ENCODE assay signal across 8 mouse cellular contexts in the genomic region with DNA sequence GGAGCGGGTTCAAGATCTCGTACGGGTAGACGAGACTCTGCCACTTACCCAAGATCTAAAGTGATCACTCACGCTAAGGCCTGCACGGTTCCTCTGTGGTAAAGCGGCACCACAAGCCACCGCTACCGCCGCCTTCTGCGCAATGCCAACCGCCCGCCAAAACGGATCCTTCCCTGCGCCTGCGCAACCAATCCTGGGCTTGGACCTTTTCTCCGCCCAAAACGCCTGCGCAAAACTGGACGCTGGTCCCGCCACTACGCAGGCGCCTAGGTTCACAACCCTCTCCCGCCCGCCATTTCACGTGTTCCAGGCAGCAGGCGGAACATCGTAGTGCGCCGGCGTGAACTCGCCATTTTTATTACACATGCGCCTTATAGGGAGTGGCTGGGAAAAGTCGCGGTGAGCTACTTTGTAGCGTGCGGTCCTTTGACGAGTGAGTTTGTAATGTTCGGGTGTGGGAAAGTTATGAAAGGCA. TPM values are rescaled to one million over a fixed set of nuclear protein-coding genes. Genes with fewer than 3 reads are reported as not detected.
DNase-seq lines count a peak whose midpoint lies in the region; ATAC-seq lines count a peak whose summit lies in the region.

Gene Cbx5 (minus strand): TSS at position 132 of the 475 bp plus-strand sequence.

- WGBS in forebrain, embryonic 11.5 days: under 1% methylated on average over 39 of the region's 39 CpGs
- WGBS in heart, embryonic 16.5 days: under 1% methylated on average over 39 of the region's 39 CpGs
- under 1% methylated on average over 39 of the region's 39 CpGs for WGBS in liver, embryonic 15.5 days (ENCODE audit: insufficient replicate concordance)
- under 1% methylated on average over 39 of the region's 39 CpGs for WGBS in neural tube, embryonic 12.5 days

- H3K9ac ChIP-seq in forebrain, embryonic 11.5 days (ENCODE audit: low read length): peak within 1 kb of the TSS; percentile 95
- H3K9ac ChIP-seq in heart, embryonic 16.5 days (ENCODE audit: low read length): peak within 1 kb of the TSS; percentile 83
- H3K9ac ChIP-seq in liver, embryonic 15.5 days: peak within 1 kb of the TSS; percentile 79
- peak within 1 kb of the TSS; percentile 69 for H3K9ac ChIP-seq in neural tube, embryonic 12.5 days

- peak within 1 kb of the TSS; percentile 78 for H3K4me3 ChIP-seq in forebrain, embryonic 11.5 days (ENCODE audit: low read depth, low read length)
- H3K4me3 ChIP-seq in heart, embryonic 16.5 days (ENCODE audit: low read length): peak within 1 kb of the TSS; percentile 75
- peak within 1 kb of the TSS; percentile 84 for H3K4me3 ChIP-seq in liver, embryonic 15.5 days (replicated peaks)
- H3K4me3 ChIP-seq in neural tube, embryonic 12.5 days: peak within 1 kb of the TSS; percentile 60

- peak; percentile 96 to 97 for DNase-seq in CD8-positive naive resting alpha-beta T cell, adult 2 months (ENCODE audit: low read depth in 2 of 2, low spot score in 2 of 2)
- peak; percentile 91 for DNase-seq in c-Kit-positive CD71-positive TER-119-negative erythroid progenitor cells, embryonic 14.5 days (ENCODE audit: low read depth)
- DNase-seq in forebrain, embryonic 11.5 days (ENCODE audit: low spot score): peak; percentile 97
- peak; percentile 98 to 99 for DNase-seq in kidney, postnatal 36 days
- DNase-seq in telencephalon, adult 2 months (ENCODE audit: low read depth, low spot score): peak; percentile 97

- peak; percentile 88 for ATAC-seq in forebrain, embryonic 11.5 days (replicated peaks; ENCODE audit: low FRiP score)
- peak; percentile 92 for ATAC-seq in heart, embryonic 16.5 days (replicated peaks; ENCODE audit: extremely low read depth, insufficient read depth, low FRiP score)
- peak; percentile 81 for ATAC-seq in liver, embryonic 15.5 days (ENCODE audit: insufficient read depth)
- peak; percentile 93 for ATAC-seq in neural tube, embryonic 12.5 days (ENCODE audit: low FRiP score, low read depth)

- peak within 1 kb of the TSS; percentile 73 for H3K4me2 ChIP-seq in forebrain, embryonic 11.5 days (ENCODE audit: low read depth, low read length, severe bottlenecking)
- H3K4me2 ChIP-seq in heart, embryonic 16.5 days (ENCODE audit: low read depth, low read length): peak within 1 kb of the TSS; percentile 86
- peak within 1 kb of the TSS; percentile 83 for H3K4me2 ChIP-seq in liver, embryonic 15.5 days
- H3K4me2 ChIP-seq in neural tube, embryonic 12.5 days (replicated peaks): peak within 1 kb of the TSS; percentile 95

- no peaks in the 10 kb centered on the region for H3K27me3 ChIP-seq in forebrain, embryonic 11.5 days (ENCODE audit: control insufficient read depth, insufficient read depth, low read length)
- H3K27me3 ChIP-seq in heart, embryonic 16.5 days (ENCODE audit: control insufficient read depth, insufficient read depth, low read length): no peaks in the 10 kb centered on the region
- H3K27me3 ChIP-seq in liver, embryonic 15.5 days: no peaks in the 10 kb centered on the region
- no peaks in the 10 kb centered on the region for H3K27me3 ChIP-seq in neural tube, embryonic 12.5 days (replicated peaks)

- peaks cover 23% of the 10 kb centered on the region; the same call in 1 of the 2 replicates for H3K36me3 ChIP-seq in forebrain, embryonic 11.5 days (ENCODE audit: control insufficient read depth, insufficient read depth, low read length)
- peaks cover 32% of the 10 kb centered on the region for H3K36me3 ChIP-seq in heart, embryonic 16.5 days (ENCODE audit: control insufficient read depth, insufficient read depth)
- H3K36me3 ChIP-seq in liver, embryonic 15.5 days (replicated peaks): peaks cover 63% of the 10 kb centered on the region
- peaks cover 32% of the 10 kb centered on the region for H3K36me3 ChIP-seq in neural tube, embryonic 12.5 days

- peaks cover 11% of the 10 kb centered on the region; the same call in 1 of the 2 replicates for H3K4me1 ChIP-seq in forebrain, embryonic 11.5 days (replicated peaks; ENCODE audit: control insufficient read depth, insufficient read depth, low read length)
- H3K4me1 ChIP-seq in heart, embryonic 16.5 days (ENCODE audit: control insufficient read depth, insufficient read depth, low read length): peaks cover 30% of the 10 kb centered on the region
- H3K4me1 ChIP-seq in liver, embryonic 15.5 days (replicated peaks): peaks cover 45% of the 10 kb centered on the region
- peaks cover 33% of the 10 kb centered on the region for H3K4me1 ChIP-seq in neural tube, embryonic 12.5 days

- no peaks in the 10 kb centered on the region for H3K9me3 ChIP-seq in forebrain, embryonic 11.5 days (ENCODE audit: control insufficient read depth, low read length)
- no peaks in the 10 kb centered on the region for H3K9me3 ChIP-seq in heart, embryonic 16.5 days (replicated peaks; ENCODE audit: control insufficient read depth, low read length)
- no peaks in the 10 kb centered on the region for H3K9me3 ChIP-seq in liver, embryonic 15.5 days (replicated peaks)
- no peaks in the 10 kb centered on the region for H3K9me3 ChIP-seq in neural tube, embryonic 12.5 days

- peak within 1 kb of the TSS; percentile 96 for H3K27ac ChIP-seq in forebrain, embryonic 11.5 days (ENCODE audit: low read depth, low read length)
- peak within 1 kb of the TSS; percentile 98 for H3K27ac ChIP-seq in heart, embryonic 16.5 days (ENCODE audit: low read length)
- peak within 1 kb of the TSS; percentile 98 for H3K27ac ChIP-seq in liver, embryonic 15.5 days (replicated peaks)
- H3K27ac ChIP-seq in neural tube, embryonic 12.5 days: peak within 1 kb of the TSS; percentile 81

RNA-seq across cellular contexts. Expression of gene Cbx5, which starts in this region (rescaled TPM):
- 214 and 221 TPM in 2 replicates for polyA plus RNA-seq in forebrain, embryonic 11.5 days (2014; fragmentation: Nextera tagmentation; extraction: Ambion mirVana)
- polyA plus RNA-seq in heart, embryonic 16.5 days (2015; fragmentation: Nextera tagmentation; extraction: Ambion mirVana): 70.4 and 81.2 TPM in 2 replicates
- 44.5 and 49.2 TPM in 2 replicates for polyA plus RNA-seq in liver, embryonic 15.5 days (2015; fragmentation: Nextera tagmentation; extraction: Ambion mirVana)
- polyA plus RNA-seq in neural tube, embryonic 12.5 days (2016; fragmentation: Nextera tagmentation; extraction: Ambion mirVana): 149 and 157 TPM in 2 replicates

Comparison
In these comparisons a context has a peak if more than half of its experiments do, and no peak if none do; other contexts are left out.
1. Peak in every context shown above with its lines: DNase-seq, ATAC-seq, H3K4me3 ChIP-seq and H3K27ac ChIP-seq.